Mouse (Mus musculus): ENCODE data around the gene Ccl7. TPM values are rescaled to one million over a fixed set of nuclear protein-coding genes. Genes with fewer than 3 reads are reported as not detected.

Ccl7 gene
- polyA plus RNA-seq, 1 experiment from 2014 or later, result 5.4 TPM

DNA sequence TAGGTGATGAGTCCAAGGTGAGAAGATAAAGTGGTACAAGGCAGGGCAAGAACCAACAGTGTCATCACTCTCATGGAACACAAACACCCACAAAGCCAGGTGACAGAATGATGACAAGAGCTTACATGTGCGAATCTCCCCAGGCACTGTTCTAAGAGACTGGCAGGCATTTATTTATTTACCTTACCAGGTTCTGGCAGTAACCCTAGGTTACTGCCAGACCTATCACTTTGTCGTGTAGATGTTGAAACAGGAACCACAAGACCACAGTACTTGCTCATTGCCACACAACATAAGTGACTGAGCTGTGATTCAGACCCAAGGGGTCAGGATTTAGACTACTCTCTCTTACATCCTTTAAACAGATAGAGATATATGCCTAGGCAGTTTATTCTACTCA lies 30.4 kb upstream of the Ccl7 start:
- WGBS, result 42% methylated on average over 2 of the region's 2 CpGs

DNA sequence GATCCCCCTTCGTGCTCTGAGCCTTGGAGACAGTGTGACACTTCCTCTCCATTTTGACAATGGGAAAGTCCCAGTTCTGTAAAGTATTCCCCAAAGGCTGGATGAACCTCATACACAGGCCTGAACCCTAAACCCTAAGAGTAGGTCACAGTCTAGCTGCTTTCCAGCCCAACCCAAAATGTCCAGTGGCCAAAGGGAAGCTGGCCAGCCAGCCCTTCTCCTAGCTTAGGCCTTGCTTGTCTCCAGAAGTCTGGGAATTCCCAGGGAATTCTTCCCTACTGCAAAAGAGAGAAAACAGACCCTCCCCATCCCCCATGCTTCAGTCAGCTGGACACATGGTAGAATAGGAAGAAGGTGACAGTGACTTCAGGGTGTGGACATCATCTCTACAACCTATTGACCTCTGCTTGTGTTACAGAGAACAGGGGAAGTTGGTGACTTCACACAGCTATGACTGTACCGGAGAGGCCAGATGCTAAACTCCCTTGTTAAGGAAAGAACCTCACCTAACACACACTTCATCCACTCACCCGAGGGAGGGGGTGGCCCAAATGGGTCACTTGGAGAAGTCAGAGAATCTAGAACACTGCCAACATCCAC lies 29.2 kb upstream of the Ccl7 start:
- no peak overlapping the region for H3K9ac ChIP-seq
- no peak for ATAC-seq (ENCODE audit: insufficient number of reproducible peaks, low FRiP score, low TSS enrichment, low read depth)
- no peaks in the 10 kb centered on the region for H3K27me3 ChIP-seq
- no peak overlapping the region for H3K27ac ChIP-seq
- no peak overlapping the region for H3K4me3 ChIP-seq
- H3K9me3 ChIP-seq, result no peaks in the 10 kb centered on the region
- 0 out of 2 replicates have a peak, but pooled peaks cover 2% of the 10 kb centered on the region for H3K4me1 ChIP-seq
- WGBS, result 78% methylated on average over 3 of the region's 3 CpGs
- no peaks in the 10 kb centered on the region for H3K36me3 ChIP-seq
- H3K4me2 ChIP-seq, result no peak overlapping the region

More for the DNA sequence above, 30.4 kb upstream of the Ccl7 start:
- no peak overlapping the region for H3K27ac ChIP-seq
- no peaks in the 10 kb centered on the region for H3K9me3 ChIP-seq
- H3K36me3 ChIP-seq, result no peaks in the 10 kb centered on the region
- ATAC-seq (ENCODE audit: insufficient number of reproducible peaks, low FRiP score, low TSS enrichment, low read depth), result no peak
- no peak overlapping the region for H3K4me3 ChIP-seq
- no peak overlapping the region for H3K9ac ChIP-seq
- H3K4me2 ChIP-seq, result no peak overlapping the region
- no peaks in the 10 kb centered on the region for H3K27me3 ChIP-seq
- H3K4me1 ChIP-seq, result 0 out of 2 replicates have a peak, but pooled peaks cover 2% of the 10 kb centered on the region

DNA sequence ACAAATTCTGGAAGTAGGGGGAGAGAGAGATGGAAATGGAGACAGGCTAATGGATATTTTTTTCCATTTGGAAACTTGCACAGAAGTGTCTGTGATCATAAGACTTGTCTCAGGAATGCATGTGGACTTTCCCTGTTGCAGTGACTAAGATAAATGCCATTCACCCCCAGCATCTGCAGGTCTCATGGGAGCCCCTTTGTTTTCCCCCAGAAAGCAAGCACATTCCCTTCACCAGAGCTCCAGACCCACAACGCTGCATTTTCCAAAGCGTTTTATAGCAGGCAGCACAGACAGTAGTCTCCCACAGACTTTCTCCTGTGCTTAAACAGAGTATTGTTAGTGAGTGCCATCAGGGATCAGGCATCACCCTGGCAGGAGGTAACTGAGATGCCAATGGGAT lies 26.1 kb upstream of the Ccl7 start:
- H3K27me3 ChIP-seq, result no peaks in the 10 kb centered on the region
- WGBS, result 42% methylated on average over 2 of the region's 2 CpGs
- H3K4me1 ChIP-seq, result no peaks in the 10 kb centered on the region
- H3K4me2 ChIP-seq, result no peak overlapping the region
- no peak overlapping the region for H3K9ac ChIP-seq
- no peak for ATAC-seq (ENCODE audit: insufficient number of reproducible peaks, low FRiP score, low TSS enrichment, low read depth)
- H3K27ac ChIP-seq, result no peak overlapping the region
- H3K36me3 ChIP-seq, result no peaks in the 10 kb centered on the region
- no peak overlapping the region for H3K4me3 ChIP-seq
- H3K9me3 ChIP-seq, result no peaks in the 10 kb centered on the region

DNA sequence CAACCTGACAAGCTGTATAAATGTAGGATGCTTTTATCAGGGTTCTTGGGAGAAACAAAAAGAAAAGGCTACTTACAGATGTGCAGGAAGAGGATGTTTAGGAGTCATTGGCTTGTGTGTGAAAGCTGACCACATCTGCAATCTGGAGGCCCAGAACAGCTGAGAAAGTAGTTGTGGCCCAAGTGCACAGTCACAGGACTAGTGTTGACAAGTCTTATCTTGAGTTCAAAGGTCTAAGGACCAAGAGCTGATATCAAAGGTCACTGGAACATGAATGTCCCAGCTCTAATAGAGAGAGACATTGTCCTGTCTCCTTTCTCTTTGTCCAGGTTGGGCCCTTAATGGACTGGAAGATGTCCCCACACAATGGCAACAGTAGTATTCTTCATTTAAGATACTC lies 25.7 kb upstream of the Ccl7 start:
- Histone ChIP-seq H3K27me3 (no peaks in the 10 kb centered on the region), H3K36me3 (no peaks in the 10 kb centered on the region), H3K4me2 (no peak overlapping the region), H3K27ac (no peak overlapping the region), H3K9me3 (no peaks in the 10 kb centered on the region), H3K4me1 (no peaks in the 10 kb centered on the region), H3K9ac (no peak overlapping the region), H3K4me3 (no peak overlapping the region)
- no peak for ATAC-seq (ENCODE audit: insufficient number of reproducible peaks, low FRiP score, low TSS enrichment, low read depth)

GRCm38 (mm10) chr11:82021406-82021805 lies 24.1 kb upstream of the Ccl7 start:
- WGBS, result 62% methylated on average over 3 of the region's 3 CpGs
- H3K27me3 ChIP-seq, result no peaks in the 10 kb centered on the region
- H3K36me3 ChIP-seq, result no peaks in the 10 kb centered on the region
- no peaks in the 10 kb centered on the region for H3K4me1 ChIP-seq
- H3K4me2 ChIP-seq, result no peak overlapping the region
- H3K27ac ChIP-seq, result no peak overlapping the region
- H3K9ac ChIP-seq, result no peak overlapping the region
- H3K9me3 ChIP-seq, result no peaks in the 10 kb centered on the region
- no peak for ATAC-seq (ENCODE audit: insufficient number of reproducible peaks, low FRiP score, low TSS enrichment, low read depth)
- H3K4me3 ChIP-seq, result no peak overlapping the region

DNA sequence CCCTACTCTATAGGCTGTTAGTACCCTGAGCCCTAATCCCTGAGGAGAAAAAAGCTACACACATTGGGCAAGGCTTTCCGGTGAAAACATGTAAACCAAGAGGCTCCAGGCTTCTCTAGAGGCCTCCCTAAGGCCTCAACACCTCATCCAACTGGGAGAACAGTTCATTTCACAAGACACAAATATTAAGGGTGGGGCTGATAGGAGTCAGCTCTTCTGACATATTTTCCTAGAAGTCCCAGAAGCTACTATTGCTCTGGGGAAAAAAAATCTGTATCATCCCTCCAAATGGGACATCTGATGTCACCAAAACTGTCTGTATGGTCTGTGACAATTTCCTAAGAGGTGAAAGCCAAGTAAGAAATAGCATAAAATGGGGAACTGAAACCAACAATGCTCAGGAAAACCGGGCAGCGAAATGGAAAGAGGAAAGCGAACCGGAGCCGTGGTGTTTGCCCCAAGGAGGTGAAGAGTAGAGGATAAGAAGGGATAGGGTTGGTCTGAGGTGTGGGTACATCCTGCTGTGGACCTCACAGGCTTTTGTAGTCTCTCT lies 22.9 kb upstream of the Ccl7 start:
- H3K4me2 ChIP-seq, result no peak overlapping the region
- no peaks in the 10 kb centered on the region for H3K27me3 ChIP-seq
- no peak overlapping the region for H3K4me3 ChIP-seq
- no peaks in the 10 kb centered on the region for H3K9me3 ChIP-seq
- ATAC-seq (ENCODE audit: insufficient number of reproducible peaks, low FRiP score, low TSS enrichment, low read depth), result no peak
- WGBS, result 85% methylated on average over 6 of the region's 6 CpGs
- no peak overlapping the region for H3K9ac ChIP-seq
- no peaks in the 10 kb centered on the region for H3K36me3 ChIP-seq
- H3K27ac ChIP-seq, result no peak overlapping the region
- no peaks in the 10 kb centered on the region for H3K4me1 ChIP-seq

GRCm38 (mm10) chr11:82023769-82024168 lies 21.7 kb upstream of the Ccl7 start:
- Histone ChIP-seq H3K4me2 (no peak overlapping the region), H3K27me3 (no peaks in the 10 kb centered on the region), H3K36me3 (no peaks in the 10 kb centered on the region), H3K4me3 (no peak overlapping the region), H3K27ac (no peak overlapping the region), H3K9ac (no peak overlapping the region), H3K4me1 (no peaks in the 10 kb centered on the region), H3K9me3 (no peaks in the 10 kb centered on the region)
- ATAC-seq (ENCODE audit: insufficient number of reproducible peaks, low FRiP score, low TSS enrichment, low read depth), result no peak
- WGBS, result 72% methylated on average over 4 of the region's 4 CpGs

- Histone ChIP-seq H3K4me1 (peaks cover 26% of the 10 kb centered on the region), H3K4me2 (no peak overlapping the region), H3K27me3 (no peaks in the 10 kb centered on the region), H3K36me3 (no peaks in the 10 kb centered on the region), H3K27ac (no peak overlapping the region), H3K9me3 (no peaks in the 10 kb centered on the region), H3K9ac (no peak overlapping the region), H3K4me3 (no peak overlapping the region)
- 68% methylated on average over 2 of the region's 2 CpGs for WGBS
- ATAC-seq (ENCODE audit: insufficient number of reproducible peaks, low FRiP score, low TSS enrichment, low read depth), result no peak
Measured at GRCm38 (mm10) chr11:82030171-82030570, 15.3 kb upstream of the Ccl7 start.

- H3K9ac ChIP-seq, result no peak overlapping the region
- H3K9me3 ChIP-seq, result no peaks in the 10 kb centered on the region
- H3K36me3 ChIP-seq, result no peaks in the 10 kb centered on the region
- no peak for ATAC-seq (ENCODE audit: insufficient number of reproducible peaks, low FRiP score, low TSS enrichment, low read depth)
- no peak overlapping the region for H3K4me2 ChIP-seq
- H3K27me3 ChIP-seq, result no peaks in the 10 kb centered on the region
- H3K4me1 ChIP-seq, result peaks cover 31% of the 10 kb centered on the region
- no peak overlapping the region for H3K4me3 ChIP-seq
- H3K27ac ChIP-seq, result peak overlapping the region; percentile 77; the same call in 1 of the 2 replicates
Measured at GRCm38 (mm10) chr11:82032136-82032535, 13.4 kb upstream of the Ccl7 start.

- H3K9me3 ChIP-seq, result no peaks in the 10 kb centered on the region
- no peaks in the 10 kb centered on the region for H3K27me3 ChIP-seq
- H3K36me3 ChIP-seq, result no peaks in the 10 kb centered on the region
- H3K27ac ChIP-seq, result peak overlapping the region; percentile 77
- no peak overlapping the region for H3K4me3 ChIP-seq
- WGBS, result 30% methylated on average over 8 of the region's 8 CpGs
- ATAC-seq (ENCODE audit: insufficient number of reproducible peaks, low FRiP score, low TSS enrichment, low read depth), result peak; percentile 60; the same call in 1 of the 2 replicates
- H3K4me1 ChIP-seq, result peaks cover 31% of the 10 kb centered on the region
- H3K9ac ChIP-seq, result no peak overlapping the region
- H3K4me2 ChIP-seq, result no peak overlapping the region
Measured at GRCm38 (mm10) chr11:82032678-82033344, 12.7 kb upstream of the Ccl7 start.

DNA sequence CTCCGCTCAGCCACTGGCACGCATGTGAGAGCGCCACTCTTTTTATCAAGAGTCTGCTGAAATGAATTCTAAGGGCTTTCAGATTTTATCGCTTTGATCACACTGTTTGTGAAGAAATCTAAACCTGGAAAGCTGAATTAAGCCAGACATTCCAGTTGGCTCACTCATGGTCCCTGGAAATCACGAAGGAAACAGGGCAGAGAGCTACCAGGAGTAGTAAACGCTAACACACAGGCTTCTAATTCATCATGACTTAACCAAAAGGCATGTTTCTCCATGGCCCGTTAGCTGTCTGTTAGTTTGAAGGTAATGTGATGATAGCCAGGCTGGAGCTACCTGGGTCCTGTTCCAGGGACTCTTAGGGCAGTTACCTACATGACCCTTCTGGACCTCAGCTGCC lies 11.1 kb upstream of the Ccl7 start:
- no peak overlapping the region for H3K4me2 ChIP-seq
- H3K27me3 ChIP-seq, result no peaks in the 10 kb centered on the region
- peak overlapping the region; percentile 77 for H3K27ac ChIP-seq
- H3K9me3 ChIP-seq, result no peaks in the 10 kb centered on the region
- H3K4me3 ChIP-seq, result no peak overlapping the region
- peaks cover 37% of the 10 kb centered on the region for H3K4me1 ChIP-seq
- ATAC-seq (ENCODE audit: insufficient number of reproducible peaks, low FRiP score, low TSS enrichment, low read depth), result no peak
- no peaks in the 10 kb centered on the region for H3K36me3 ChIP-seq
- 73% methylated on average over 7 of the region's 7 CpGs for WGBS
- H3K9ac ChIP-seq, result no peak overlapping the region

DNA sequence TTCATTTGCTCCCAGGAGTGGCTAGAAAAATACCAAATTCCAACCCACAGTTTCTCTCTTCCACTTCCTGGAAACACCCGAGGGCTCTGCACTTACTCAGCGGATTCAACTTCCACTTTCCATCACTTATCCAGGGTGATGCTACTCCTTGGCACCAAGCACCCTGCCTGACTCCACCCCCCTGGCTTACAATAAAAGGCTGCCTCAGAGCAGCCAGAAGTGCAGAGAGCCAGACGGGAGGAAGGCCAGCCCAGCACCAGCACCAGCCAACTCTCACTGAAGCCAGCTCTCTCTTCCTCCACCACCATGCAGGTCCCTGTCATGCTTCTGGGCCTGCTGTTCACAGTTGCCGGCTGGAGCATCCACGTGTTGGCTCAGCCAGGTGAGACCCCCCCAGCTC lies 10.2 kb upstream of the Ccl7 start, which contains the start of gene Ccl2:
Ccl2 (plus strand) TSS at position 216 of the 400 bp plus-strand sequence.
- Histone ChIP-seq H3K4me1 (peaks cover 37% of the 10 kb centered on the region), H3K36me3 (no peaks in the 10 kb centered on the region), H3K27ac (peak within 1 kb of the TSS; percentile 77), H3K4me3 (no peak within 1 kb of the TSS), H3K9me3 (no peaks in the 10 kb centered on the region), H3K4me2 (no peak within 1 kb of the TSS), H3K9ac (no peak within 1 kb of the TSS), H3K27me3 (no peaks in the 10 kb centered on the region)
- WGBS, result 23% methylated on average over 5 of the region's 5 CpGs
- peak; percentile 42 for ATAC-seq (ENCODE audit: insufficient number of reproducible peaks, low FRiP score, low TSS enrichment, low read depth)

All from limb, embryonic 15.5 days (tissue).